Mouse (Mus musculus) macrophage (primary cell): ENCODE data around the gene Map2k6. TPM values are rescaled to one million over a fixed set of nuclear protein-coding genes. Genes with fewer than 3 reads are reported as not detected.
"Not testable (repeated sequence)": the region's sequence is repeated elsewhere in the genome, so short reads cannot be mapped to it uniquely, and the experiment has no call there.

Experiments used
- H3K27ac ChIP-seq: fragments of 350-480 bp; formaldehyde crosslinking; 2 replicates; pipeline ENCODE4 v1.9.0; 2021
- H3K36me3 ChIP-seq: fragments of 350-480 bp; formaldehyde crosslinking; 2 replicates; pipeline ENCODE4 v1.9.0; 2021; ENCODE audit errors: inconsistent target
- H3K4me3 ChIP-seq: fragments of 350-480 bp; formaldehyde crosslinking; 2 replicates; pipeline ENCODE4 v1.9.0; 2021; ENCODE audit errors: inconsistent target
- H3K79me2 ChIP-seq: fragments of 350-480 bp; formaldehyde crosslinking; 2 replicates; pipeline ENCODE4 v1.9.0; 2021; ENCODE audit errors: inconsistent target
- WGBS: methylation state at CpG from one replicate; pipeline ENCODE4 v1.1.7; 2026; ENCODE audit warnings: inconsistent platforms; ENCODE audit not compliant: missing documents; 5-methylcytosine and 5-hydroxymethylcytosine counted together
- polyA plus RNA-seq: library from polyadenylated mRNA; stranded (reverse); fragments of 250-400 nt; gene quantifications from 3 replicates; pipeline ENCODE4 v1.2.4, GENCODE M21; 2018; ENCODE audit warnings: inconsistent platforms
- total RNA-seq, 78 experiments: library from RNA; depleted of rRNA; stranded (reverse); fragments of 250-400 nt; gene quantifications; 1 replicate in 9 of 78; 2 replicates in 24 of 78; 3 replicates in 43 of 78; 4 replicates in 2 of 78; pipeline ENCODE4 v1.2.4; 2018; ENCODE audit warnings: inconsistent platforms in 56 of 78

Map2k6 gene
- 1 to 10 TPM in 20 of 26 experiments, under 1 TPM in 4, not detected in 2; 0.44 to 8.1 (median 4.0) TPM for total RNA-seq (2018; cell fraction: chromatin; rRNA removed)
- total RNA-seq (2018; cell fraction: cytosol; rRNA removed) = 1 to 10 TPM; 1.6 to 4.6 (median 3.2) TPM
- 1 to 10 TPM in 21 of 26 experiments, under 1 TPM in 4, not detected in 1; 0.63 to 6.5 (median 2.0) TPM for total RNA-seq (2018; cell fraction: nucleus; rRNA removed)
- polyA plus RNA-seq = 2.0 to 3.1 TPM (median 2.6 TPM) in 3 replicates

- Histone ChIP-seq H3K4me3 (peak within 1 kb of the TSS; percentile 60), H3K79me2 (no peaks in the 10 kb centered on the region), H3K27ac (peak within 1 kb of the TSS; percentile 19; the same call in 1 of the 2 replicates), H3K36me3 (no peaks in the 10 kb centered on the region)
- 11% methylated on average over 20 of the region's 20 CpGs for WGBS
Observed at GRCm38 (mm10) chr11:110398553-110399239, at the start of gene Map2k6. Map2k6 (plus strand) TSS chr11:110399122.

GRCm38 (mm10) chr11:110354261-110354660, 44.7 kb upstream of the Map2k6 start:
- 92% methylated on average over 9 of the region's 9 CpGs for WGBS
- H3K36me3 ChIP-seq = no peaks in the 10 kb centered on the region
- H3K4me3 ChIP-seq = no peak overlapping the region
- no peak overlapping the region for H3K27ac ChIP-seq
- no peaks in the 10 kb centered on the region for H3K79me2 ChIP-seq

GRCm38 (mm10) chr11:110355131-110355530, 43.8 kb upstream of the Map2k6 start:
- H3K4me3 ChIP-seq, H3K79me2 ChIP-seq, H3K27ac ChIP-seq, H3K36me3 ChIP-seq: not testable (repeated sequence)
- 83% methylated on average over 9 of the region's 9 CpGs for WGBS

GRCm38 (mm10) chr11:110357756-110358551, 41.0 kb upstream of the Map2k6 start:
- Histone ChIP-seq H3K4me3 (no peak overlapping the region), H3K36me3 (no peaks in the 10 kb centered on the region), H3K79me2 (no peaks in the 10 kb centered on the region), H3K27ac (no peak overlapping the region)
- WGBS = 56% methylated on average over 16 of the region's 16 CpGs

- Histone ChIP-seq H3K79me2 (no peaks in the 10 kb centered on the region), H3K4me3 (no peak overlapping the region), H3K36me3 (no peaks in the 10 kb centered on the region), H3K27ac (no peak overlapping the region)
- 83% methylated on average over 3 of the region's 3 CpGs for WGBS
Observed at GRCm38 (mm10) chr11:110365016-110365415, 33.9 kb upstream of the Map2k6 start.

- WGBS = 85% methylated on average over 3 of the region's 3 CpGs
- no peaks in the 10 kb centered on the region for H3K79me2 ChIP-seq
- H3K36me3 ChIP-seq = no peaks in the 10 kb centered on the region
- no peak overlapping the region for H3K4me3 ChIP-seq
- H3K27ac ChIP-seq = no peak overlapping the region
Observed at GRCm38 (mm10) chr11:110366902-110367301, 32.0 kb upstream of the Map2k6 start.

GRCm38 (mm10) chr11:110367638-110368037, 31.3 kb upstream of the Map2k6 start:
- Histone ChIP-seq H3K27ac (no peak overlapping the region), H3K36me3 (no peaks in the 10 kb centered on the region), H3K79me2 (no peaks in the 10 kb centered on the region), H3K4me3 (no peak overlapping the region)
- WGBS = 95% methylated on average over 13 of the region's 13 CpGs

GRCm38 (mm10) chr11:110369312-110370019, 29.5 kb upstream of the Map2k6 start:
- 31% methylated on average over 13 of the region's 15 CpGs for WGBS
- H3K36me3 ChIP-seq = no peaks in the 10 kb centered on the region
- no peak overlapping the region for H3K4me3 ChIP-seq
- no peaks in the 10 kb centered on the region for H3K79me2 ChIP-seq
- H3K27ac ChIP-seq = no peak overlapping the region

GRCm38 (mm10) chr11:110371827-110372226, 27.1 kb upstream of the Map2k6 start:
- Histone ChIP-seq H3K36me3 (no peaks in the 10 kb centered on the region), H3K27ac (no peak overlapping the region), H3K4me3 (no peak overlapping the region), H3K79me2 (no peaks in the 10 kb centered on the region)
- 79% methylated on average over 4 of the region's 8 CpGs for WGBS

GRCm38 (mm10) chr11:110372266-110372954, 26.5 kb upstream of the Map2k6 start:
- Histone ChIP-seq H3K4me3 (no peak overlapping the region), H3K79me2 (no peaks in the 10 kb centered on the region), H3K36me3 (no peaks in the 10 kb centered on the region), H3K27ac (no peak overlapping the region)
- WGBS = 19% methylated on average over 14 of the region's 15 CpGs

GRCm38 (mm10) chr11:110374036-110374435, 24.9 kb upstream of the Map2k6 start:
- Histone ChIP-seq H3K27ac (no peak overlapping the region), H3K4me3 (no peak overlapping the region), H3K36me3 (no peaks in the 10 kb centered on the region), H3K79me2 (no peaks in the 10 kb centered on the region)
- WGBS = 97% methylated on average over 9 of the region's 9 CpGs

- Histone ChIP-seq H3K27ac (no peak overlapping the region), H3K4me3 (peak overlapping the region; percentile 12; the same call in 1 of the 2 replicates)
- 3% methylated on average over 20 of the region's 20 CpGs for WGBS
Observed at GRCm38 (mm10) chr11:110379661-110380309, 19.1 kb upstream of the Map2k6 start.

GRCm38 (mm10) chr11:110380310-110380668, 18.6 kb upstream of the Map2k6 start:
- Histone ChIP-seq H3K27ac (no peak overlapping the region), H3K36me3 (no peaks in the 10 kb centered on the region), H3K4me3 (peak overlapping the region; percentile 12; the same call in 1 of the 2 replicates), H3K79me2 (no peaks in the 10 kb centered on the region)
- WGBS = 20% methylated on average over 14 of the region's 15 CpGs

More at GRCm38 (mm10) chr11:110379661-110380309, 19.1 kb upstream of the Map2k6 start:
- Histone ChIP-seq H3K36me3 (no peaks in the 10 kb centered on the region), H3K79me2 (no peaks in the 10 kb centered on the region)
